Mouse (Mus musculus): ENCODE measurements at regions not wholly inside any gene's neighbourhood (a gene's known extent, or its start where the extent isn't known, plus 50 kb on each side); places are given as distances from the start of the nearest gene placed in this dataset.

- Histone ChIP-seq H3K36me3 (ENCODE audit: control insufficient read depth, insufficient read depth, low read length) (no peaks in the 10 kb centered on the region), H3K4me2 (ENCODE audit: low read depth) (no peak overlapping the region), H3K4me3 (ENCODE audit: low read depth, low read length) (no peak overlapping the region), H3K27ac (ENCODE audit: low read depth, low read length) (no peak overlapping the region), H3K27me3 (ENCODE audit: control insufficient read depth, insufficient read depth, low read length) (no peaks in the 10 kb centered on the region), H3K4me1 (ENCODE audit: control insufficient read depth, insufficient read depth, low read length) (no peaks in the 10 kb centered on the region), H3K9ac (ENCODE audit: low read length) (no peak overlapping the region), H3K9me3 (ENCODE audit: control insufficient read depth, low read length) (no peaks in the 10 kb centered on the region)
- DNase-seq (ENCODE audit: low spot score) (no peak), ATAC-seq (ENCODE audit: insufficient read depth, low FRiP score, low TSS enrichment) (no peak)
- WGBS, result 61% methylated on average over 7 of the region's 7 CpGs
Measured at GRCm38 (mm10) chr10:92593947-92594460, 128.2 kb downstream of the Nedd1 start.

DNA sequence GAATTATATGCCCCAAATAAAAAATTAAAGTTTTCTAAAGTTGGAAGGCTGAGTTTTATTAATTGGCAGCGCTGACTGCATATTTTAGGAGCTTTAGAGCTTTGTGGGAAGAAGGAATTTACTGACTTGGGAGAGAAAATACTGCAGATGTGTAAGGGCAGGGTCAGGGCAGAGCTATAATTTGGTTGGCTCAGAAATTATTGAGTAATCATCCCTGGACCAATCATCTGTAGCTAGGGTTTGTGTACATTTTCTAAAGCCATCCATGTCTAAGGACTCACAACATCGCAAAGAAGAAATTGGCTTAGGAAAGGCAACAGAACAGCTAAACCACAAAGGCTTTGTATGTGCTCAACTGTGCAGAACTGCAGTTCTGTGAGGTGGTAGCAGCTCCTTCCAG is 143.3 kb downstream of the Nedd1 start:
- no peaks in the 10 kb centered on the region for H3K27me3 ChIP-seq (ENCODE audit: control insufficient read depth, insufficient read depth, low read length)
- H3K36me3 ChIP-seq (ENCODE audit: control insufficient read depth, insufficient read depth, low read length), result no peaks in the 10 kb centered on the region
- ATAC-seq (ENCODE audit: insufficient read depth, low FRiP score, low TSS enrichment), result no peak
- no peak overlapping the region for H3K9ac ChIP-seq (ENCODE audit: low read length)
- no peaks in the 10 kb centered on the region for H3K9me3 ChIP-seq (ENCODE audit: control insufficient read depth, low read length)
- H3K27ac ChIP-seq (ENCODE audit: low read depth, low read length), result no peak overlapping the region
- no peak overlapping the region for H3K4me3 ChIP-seq (ENCODE audit: low read depth, low read length)
- DNase-seq (ENCODE audit: low spot score), result no peak
- no peak overlapping the region for H3K4me2 ChIP-seq (ENCODE audit: low read depth)
- H3K4me1 ChIP-seq (ENCODE audit: control insufficient read depth, insufficient read depth, low read length), result no peaks in the 10 kb centered on the region
- WGBS, result 94% methylated on average over 2 of the region's 2 CpGs

- Histone ChIP-seq H3K4me3 (ENCODE audit: low read depth, low read length) (no peak overlapping the region), H3K4me1 (ENCODE audit: control insufficient read depth, insufficient read depth, low read length) (no peaks in the 10 kb centered on the region), H3K27ac (ENCODE audit: low read depth, low read length) (no peak overlapping the region), H3K4me2 (ENCODE audit: low read depth) (no peak overlapping the region), H3K9ac (ENCODE audit: low read length) (no peak overlapping the region), H3K36me3 (ENCODE audit: control insufficient read depth, insufficient read depth, low read length) (no peaks in the 10 kb centered on the region), H3K27me3 (ENCODE audit: control insufficient read depth, insufficient read depth, low read length) (no peaks in the 10 kb centered on the region), H3K9me3 (ENCODE audit: control insufficient read depth, low read length) (no peaks in the 10 kb centered on the region)
- ATAC-seq (ENCODE audit: insufficient read depth, low FRiP score, low TSS enrichment) (no peak), DNase-seq (ENCODE audit: low spot score) (no peak)
Measured at GRCm38 (mm10) chr10:92570496-92570895, 151.7 kb downstream of the Nedd1 start.

DNA sequence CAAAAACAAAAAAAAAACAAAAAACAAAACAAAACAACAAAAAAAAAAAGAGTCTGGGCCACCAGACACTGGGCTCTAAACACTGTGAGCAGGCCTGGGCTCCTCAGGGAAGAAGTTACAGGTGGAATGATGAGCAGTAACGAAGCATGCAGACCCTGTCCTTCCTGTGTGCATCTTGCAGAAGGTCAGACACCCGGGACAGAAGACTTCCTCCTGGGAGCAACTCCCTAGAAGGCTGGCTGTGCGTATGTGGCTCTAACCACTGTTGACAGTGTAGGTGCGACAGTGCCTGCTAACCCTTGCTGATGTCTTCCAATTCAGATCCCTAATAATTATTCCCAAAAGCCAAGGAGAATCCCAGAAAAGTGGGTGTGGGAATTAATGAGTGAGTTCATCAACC is 164.8 kb downstream of the Nedd1 start:
- WGBS, result 35% methylated on average over 4 of the region's 4 CpGs
- Histone ChIP-seq H3K4me1 (ENCODE audit: control insufficient read depth, insufficient read depth, low read length) (peaks cover 7% of the 10 kb centered on the region), H3K36me3 (ENCODE audit: control insufficient read depth, insufficient read depth, low read length) (no peaks in the 10 kb centered on the region), H3K9ac (ENCODE audit: low read length) (no peak overlapping the region), H3K4me3 (ENCODE audit: low read depth, low read length) (no peak overlapping the region), H3K27ac (ENCODE audit: low read depth, low read length) (no peak overlapping the region), H3K4me2 (ENCODE audit: low read depth) (no peak overlapping the region), H3K27me3 (ENCODE audit: control insufficient read depth, insufficient read depth, low read length) (no peaks in the 10 kb centered on the region), H3K9me3 (ENCODE audit: control insufficient read depth, low read length) (no peaks in the 10 kb centered on the region)
- ATAC-seq (ENCODE audit: insufficient read depth, low FRiP score, low TSS enrichment) (no peak), DNase-seq (ENCODE audit: low spot score) (no peak)

DNA sequence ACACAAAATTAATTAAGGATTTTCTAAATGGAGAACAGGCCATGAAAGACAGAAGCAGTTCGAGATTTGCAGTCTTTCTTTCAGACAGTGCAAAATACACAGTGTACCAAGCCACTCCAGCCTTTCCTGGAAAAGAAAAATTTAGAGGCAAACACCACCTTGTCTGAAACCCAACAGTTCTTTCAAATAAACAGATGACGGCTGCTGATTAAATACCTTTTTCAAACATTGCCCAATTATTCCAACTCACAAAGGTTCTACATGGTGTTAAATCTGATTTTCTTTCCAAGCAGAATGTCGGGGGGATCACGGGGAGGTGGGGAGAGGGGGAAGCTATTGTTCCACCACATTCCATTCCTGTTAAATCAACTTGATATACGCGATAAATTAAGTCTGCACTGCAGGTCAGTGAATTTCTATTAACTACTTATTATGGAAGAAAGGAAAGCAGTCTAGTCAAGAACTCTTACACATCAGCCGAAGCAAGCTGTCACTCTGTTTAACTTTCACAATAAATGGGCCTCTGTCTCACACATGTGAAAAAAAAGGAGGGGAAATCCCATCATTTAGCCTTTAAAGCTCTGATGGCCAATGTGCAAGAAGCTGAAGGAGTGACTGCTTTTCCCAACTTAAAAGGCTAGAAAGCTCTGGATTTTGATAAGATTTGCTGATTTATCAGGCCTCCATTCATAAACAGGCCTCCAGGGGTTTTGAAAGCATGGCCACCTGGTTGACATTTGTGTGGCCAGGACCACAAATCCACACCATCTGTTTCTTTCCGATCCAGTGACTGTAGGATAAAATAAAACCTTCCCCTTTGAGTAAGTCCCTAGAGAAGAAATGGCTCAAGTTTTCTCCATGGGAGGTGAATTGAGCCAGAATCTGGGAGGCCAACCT is 165.4 kb downstream of the Nedd1 start:
- Histone ChIP-seq H3K36me3 (ENCODE audit: control insufficient read depth, insufficient read depth, low read length) (no peaks in the 10 kb centered on the region), H3K4me2 (ENCODE audit: low read depth) (peak overlapping the region; percentile 19; the same call in 1 of the 2 replicates), H3K9me3 (ENCODE audit: control insufficient read depth, low read length) (no peaks in the 10 kb centered on the region), H3K27ac (ENCODE audit: low read depth, low read length) (peak overlapping the region; percentile 36; the same call in 1 of the 2 replicates), H3K9ac (ENCODE audit: low read length) (no peak overlapping the region), H3K27me3 (ENCODE audit: control insufficient read depth, insufficient read depth, low read length) (no peaks in the 10 kb centered on the region), H3K4me3 (ENCODE audit: low read depth, low read length) (no peak overlapping the region), H3K4me1 (ENCODE audit: control insufficient read depth, insufficient read depth, low read length) (peaks cover 7% of the 10 kb centered on the region)
- peak; percentile 89 for ATAC-seq (ENCODE audit: insufficient read depth, low FRiP score, low TSS enrichment)
- 11% methylated on average over 8 of the region's 8 CpGs for WGBS
- DNase-seq (ENCODE audit: low spot score), result peak; percentile 46

- no peaks in the 10 kb centered on the region for H3K9me3 ChIP-seq (ENCODE audit: control insufficient read depth, low read length)
- peak; percentile 33 for DNase-seq (ENCODE audit: low spot score)
- no peak overlapping the region for H3K9ac ChIP-seq (ENCODE audit: low read length)
- H3K27ac ChIP-seq (ENCODE audit: low read depth, low read length), result peak overlapping the region; percentile 36; the same call in 1 of the 2 replicates
- WGBS, result 21% methylated on average over 13 of the region's 13 CpGs
- ATAC-seq (ENCODE audit: insufficient read depth, low FRiP score, low TSS enrichment), result peak; percentile 39
- no peaks in the 10 kb centered on the region for H3K27me3 ChIP-seq (ENCODE audit: control insufficient read depth, insufficient read depth, low read length)
- H3K4me3 ChIP-seq (ENCODE audit: low read depth, low read length), result no peak overlapping the region
- H3K4me2 ChIP-seq (ENCODE audit: low read depth), result peak overlapping the region; percentile 19
- H3K4me1 ChIP-seq (ENCODE audit: control insufficient read depth, insufficient read depth, low read length), result peaks cover 7% of the 10 kb centered on the region
- no peaks in the 10 kb centered on the region for H3K36me3 ChIP-seq (ENCODE audit: control insufficient read depth, insufficient read depth, low read length)
Measured at GRCm38 (mm10) chr10:92555727-92556525, 166.3 kb downstream of the Nedd1 start.

DNA sequence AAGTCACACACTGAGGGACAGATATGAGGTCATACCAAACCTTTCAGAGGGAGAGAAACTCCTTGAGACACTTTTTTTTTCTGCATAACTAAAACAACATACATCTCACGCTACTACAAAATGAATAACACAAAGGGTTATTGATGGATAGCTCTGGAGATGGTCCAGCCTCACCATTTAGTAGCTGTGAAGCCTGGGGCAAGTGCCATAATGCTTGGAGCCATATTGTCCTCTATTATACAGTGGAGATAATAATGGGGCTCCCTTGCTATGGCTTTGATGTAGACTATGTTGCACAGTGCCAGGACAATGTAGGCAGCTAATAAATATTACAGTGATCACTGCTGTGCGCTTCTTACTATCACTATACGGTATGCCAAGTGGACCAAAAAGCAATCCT is 168.3 kb downstream of the Nedd1 start:
- ATAC-seq (ENCODE audit: insufficient read depth, low FRiP score, low TSS enrichment), result no peak
- 81% methylated on average over 3 of the region's 3 CpGs for WGBS

DNA sequence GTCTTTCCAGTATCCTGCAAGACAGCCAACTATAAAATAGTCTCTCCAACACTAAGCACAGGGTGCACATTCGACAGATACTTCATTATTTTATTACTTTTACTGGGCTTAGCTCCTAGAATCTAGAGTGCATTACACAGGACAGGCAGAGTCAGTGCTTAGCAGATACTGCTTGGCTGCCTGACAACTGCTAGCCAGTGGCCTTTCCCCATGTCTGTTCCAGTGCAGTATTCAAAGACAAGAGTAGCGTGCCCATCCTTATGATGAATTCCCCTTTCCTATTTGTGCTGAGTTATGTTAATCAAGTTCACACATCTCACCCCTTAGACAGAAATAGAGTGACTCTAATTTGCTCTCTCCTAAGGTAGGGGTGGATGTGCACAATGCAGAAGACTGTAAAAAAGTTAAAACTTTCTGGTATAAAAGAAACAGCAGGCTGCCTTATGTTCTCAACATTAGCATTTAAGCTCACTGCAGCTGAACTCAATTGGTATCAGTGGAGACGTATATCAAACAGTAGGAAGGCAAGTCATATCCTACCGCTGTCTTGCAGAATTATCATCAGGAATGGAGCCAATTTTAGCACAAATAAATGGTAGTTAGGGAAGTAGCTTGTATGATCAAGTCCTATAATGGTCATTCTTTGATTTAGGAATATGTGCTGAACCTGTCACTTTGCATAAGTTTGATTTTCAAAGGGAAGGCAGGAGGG is 173.2 kb downstream of the Nedd1 start:
- no peak overlapping the region for H3K27ac ChIP-seq (ENCODE audit: low read depth, low read length)
- whole genome bisulfite sequencing, result 51% methylated on average over 4 of the region's 4 CpGs
- DNase-seq (ENCODE audit: low spot score) (no peak), ATAC-seq (ENCODE audit: insufficient read depth, low FRiP score, low TSS enrichment) (no peak)
- H3K9ac ChIP-seq (ENCODE audit: low read length), result no peak overlapping the region
- H3K4me2 ChIP-seq (ENCODE audit: low read depth), result no peak overlapping the region
- no peaks in the 10 kb centered on the region for H3K9me3 ChIP-seq (ENCODE audit: control insufficient read depth, low read length)
- H3K4me3 ChIP-seq (ENCODE audit: low read depth, low read length), result no peak overlapping the region
- H3K4me1 ChIP-seq (ENCODE audit: control insufficient read depth, insufficient read depth, low read length), result no peaks in the 10 kb centered on the region
- H3K27me3 ChIP-seq (ENCODE audit: control insufficient read depth, insufficient read depth, low read length), result no peaks in the 10 kb centered on the region
- no peaks in the 10 kb centered on the region for H3K36me3 ChIP-seq (ENCODE audit: control insufficient read depth, insufficient read depth, low read length)

More for the DNA sequence above, 168.3 kb downstream of the Nedd1 start:
- no peak overlapping the region for H3K4me2 ChIP-seq (ENCODE audit: low read depth)
- no peaks in the 10 kb centered on the region for H3K36me3 ChIP-seq (ENCODE audit: control insufficient read depth, insufficient read depth, low read length)
- H3K4me3 ChIP-seq (ENCODE audit: low read depth, low read length), result no peak overlapping the region
- no peak for DNase-seq (ENCODE audit: low spot score)
- no peak overlapping the region for H3K27ac ChIP-seq (ENCODE audit: low read depth, low read length)
- H3K9ac ChIP-seq (ENCODE audit: low read length), result no peak overlapping the region
- H3K9me3 ChIP-seq (ENCODE audit: control insufficient read depth, low read length), result no peaks in the 10 kb centered on the region
- H3K27me3 ChIP-seq (ENCODE audit: control insufficient read depth, insufficient read depth, low read length), result no peaks in the 10 kb centered on the region
- H3K4me1 ChIP-seq (ENCODE audit: control insufficient read depth, insufficient read depth, low read length), result peaks cover 7% of the 10 kb centered on the region

All from neural tube, embryonic 11.5 days (tissue).